Mouse (Mus musculus) adrenal gland, adult 2 months (tissue): Measurements from ENCODE around the gene Papss1. TPM values are rescaled to one million over a fixed set of nuclear protein-coding genes. Genes with fewer than 3 reads are reported as not detected.
"Not testable (repeated sequence)": the region's sequence is repeated elsewhere in the genome, so short reads cannot be mapped to it uniquely, and the experiment has no call there.

Experiments
- DNase-seq: peaks from one replicate; pipeline ENCODE4 v3.0.0; 2021
- long read RNA-seq: library from polyadenylated mRNA; stranded (forward); transcript quantifications from one replicate; pipeline ENCODE4 v2.0.0, GENCODE M21; 2021
- polyA plus RNA-seq: library from polyadenylated mRNA; depleted of rRNA; stranded (reverse); fragments of >200 nt; gene quantifications from 2 replicates; pipeline ENCODE4 v1.2.3, GENCODE M21; 2012; rRNA removed
- total RNA-seq, 2 experiments: library from RNA; stranded (reverse); gene quantifications; 2 replicates each; pipeline ENCODE4 v1.2.3; 2021

Papss1 gene
- total RNA-seq (10 to 100 TPM; 47.6 to 66.8 TPM), polyA plus RNA-seq (17.0 and 19.2 TPM in 2 replicates)
- long read RNA-seq, transcript Papss1-201 (12 exons, 2,600 nt), result major isoform, 66 of 83 reads
- long read RNA-seq, transcript Papss1-205 (13 exons, 2,648 nt), result minor isoform, 9 of 83 reads
- long read RNA-seq, partial matches to known transcripts, result 2 of 83 reads
- long read RNA-seq, other reads (novel, unspliced or antisense), result 6 of 83 reads

GRCm38 (mm10) chr3:131564430-131565256, at the start of gene Papss1:
TSS of gene Papss1 (plus strand) at chr3:131564768.
- DNase-seq, result peak; percentile 100

- no peak for DNase-seq
Observed at GRCm38 (mm10) chr3:131516332-131516999, 48.1 kb upstream of the Papss1 start.

- no peak for DNase-seq
Observed at GRCm38 (mm10) chr3:131517756-131518155, 46.8 kb upstream of the Papss1 start.

DNA sequence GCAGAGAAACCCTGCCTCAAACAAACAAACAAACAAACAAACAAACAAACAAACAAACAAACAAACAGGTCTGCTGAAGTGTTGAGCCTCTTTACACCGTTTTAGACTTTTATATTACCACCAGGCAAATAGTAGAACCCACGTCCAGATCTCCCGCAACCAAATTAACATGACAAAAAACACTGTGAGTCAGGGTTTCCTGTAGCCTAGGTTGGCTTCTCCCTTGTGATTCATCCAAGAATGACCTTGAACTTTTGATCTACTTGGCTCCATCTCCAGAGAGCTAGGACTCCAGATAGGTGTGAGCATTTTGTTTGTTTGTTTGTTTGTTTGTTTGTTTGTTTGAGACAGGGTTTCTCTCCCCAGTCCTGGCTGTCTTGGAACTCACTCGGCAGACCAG, 43.4 kb upstream of the Papss1 start:
- peak; percentile 6 for DNase-seq

DNA sequence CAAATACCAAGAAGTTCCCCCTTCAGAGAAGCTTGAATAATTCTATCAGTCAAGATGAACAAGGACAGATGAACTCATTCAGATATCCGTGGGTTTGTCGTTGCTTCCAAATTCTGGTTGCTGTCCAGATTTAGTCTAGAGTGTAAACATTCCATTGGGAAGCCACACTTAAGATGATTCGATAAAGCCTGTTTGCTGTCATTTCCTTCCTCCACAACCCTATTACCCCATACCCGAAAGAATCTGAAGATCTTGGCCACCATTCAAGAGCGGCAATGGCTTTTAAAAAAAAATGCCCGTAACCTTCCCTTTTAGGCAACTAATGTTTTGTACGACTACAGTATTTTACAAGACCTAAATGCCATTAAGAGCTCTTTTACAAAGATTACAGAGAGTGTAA, 42.3 kb upstream of the Papss1 start:
- peak; percentile 9 for DNase-seq

DNA sequence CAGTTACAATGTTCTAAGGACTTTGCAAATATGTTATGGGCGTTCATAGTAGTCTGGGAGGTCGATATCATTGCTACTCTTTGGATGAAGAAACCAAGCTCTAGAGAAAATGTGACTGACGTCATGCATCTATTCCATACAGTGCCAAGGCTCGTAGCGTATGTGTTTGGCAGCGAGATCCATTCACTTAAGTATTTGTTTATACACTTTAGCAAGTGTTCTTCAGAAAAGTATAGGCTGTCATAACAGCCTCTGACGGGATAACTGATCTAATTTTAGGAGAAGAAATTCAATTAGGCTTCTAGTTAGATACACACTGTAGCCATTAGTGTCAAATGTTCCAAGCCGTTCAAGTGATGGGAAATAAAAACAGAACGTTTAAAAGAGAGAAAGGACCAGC, 40.8 kb upstream of the Papss1 start:
- no peak for DNase-seq

GRCm38 (mm10) chr3:131524210-131524609, 40.4 kb upstream of the Papss1 start:
- no peak for DNase-seq

DNA sequence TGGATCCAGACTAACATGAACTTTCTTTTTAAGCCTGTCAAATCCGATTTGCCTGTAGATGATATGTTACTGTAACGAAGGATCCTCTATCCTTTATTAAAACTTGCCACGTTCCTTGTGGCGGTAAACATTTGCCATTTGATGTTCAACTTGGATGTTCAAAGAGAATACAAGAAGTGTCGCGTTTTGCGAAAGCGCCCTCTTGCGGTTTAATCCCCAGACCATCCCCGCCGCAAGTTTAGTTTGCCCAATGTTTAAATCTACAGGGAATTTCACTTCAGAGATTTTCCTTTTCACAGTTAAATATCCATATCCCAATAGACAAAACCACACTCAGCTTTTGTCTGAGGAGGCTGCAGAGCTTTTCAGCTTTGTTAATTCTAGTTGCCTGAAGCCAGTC, 39.8 kb upstream of the Papss1 start:
- peak; percentile 32 for DNase-seq

DNA sequence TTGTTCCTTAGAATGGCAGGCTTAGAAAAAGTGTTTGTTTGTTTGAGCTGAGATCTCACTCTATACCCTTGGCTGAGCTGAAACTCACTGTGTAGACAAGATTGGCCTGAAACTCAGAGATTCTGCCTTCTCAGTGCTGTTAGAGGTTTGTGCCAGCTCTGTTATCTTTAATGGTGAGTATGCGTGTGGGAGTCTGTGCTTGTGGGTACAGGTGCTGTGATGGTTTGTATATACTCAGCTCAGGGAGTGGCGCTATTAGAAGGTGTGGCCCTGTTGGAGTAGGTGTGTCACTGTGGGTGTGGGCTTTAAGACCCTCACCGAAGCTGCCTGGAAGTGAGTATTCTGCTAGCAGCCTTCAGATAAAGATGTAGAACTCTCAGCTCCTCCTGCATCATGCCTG, 39.3 kb upstream of the Papss1 start:
- no peak for DNase-seq

GRCm38 (mm10) chr3:131541244-131541942, 23.2 kb upstream of the Papss1 start:
- no peak for DNase-seq

- DNase-seq, result not testable (repeated sequence)
Observed at GRCm38 (mm10) chr3:131547562-131547961, 17.0 kb upstream of the Papss1 start.

DNA sequence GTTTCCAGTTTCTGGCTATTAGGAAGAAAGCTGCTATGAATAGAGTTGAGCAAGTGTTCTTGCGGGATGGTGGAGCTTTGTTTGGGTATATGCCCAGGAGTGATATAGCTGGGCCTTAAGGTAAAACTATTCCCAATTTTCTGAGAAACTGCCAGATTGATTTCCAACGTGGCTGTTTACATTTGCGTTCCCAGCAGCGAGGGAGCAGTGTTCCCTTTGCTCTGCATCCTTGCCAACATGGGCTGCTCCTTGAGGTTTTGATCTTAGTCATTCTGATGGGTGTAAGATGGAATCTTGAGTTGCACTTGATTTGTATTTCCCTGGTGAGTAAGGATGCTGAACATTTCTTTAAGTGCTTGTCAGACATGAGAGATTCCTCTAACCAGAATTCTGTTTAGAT, 14.5 kb upstream of the Papss1 start:
- no peak for DNase-seq

DNA sequence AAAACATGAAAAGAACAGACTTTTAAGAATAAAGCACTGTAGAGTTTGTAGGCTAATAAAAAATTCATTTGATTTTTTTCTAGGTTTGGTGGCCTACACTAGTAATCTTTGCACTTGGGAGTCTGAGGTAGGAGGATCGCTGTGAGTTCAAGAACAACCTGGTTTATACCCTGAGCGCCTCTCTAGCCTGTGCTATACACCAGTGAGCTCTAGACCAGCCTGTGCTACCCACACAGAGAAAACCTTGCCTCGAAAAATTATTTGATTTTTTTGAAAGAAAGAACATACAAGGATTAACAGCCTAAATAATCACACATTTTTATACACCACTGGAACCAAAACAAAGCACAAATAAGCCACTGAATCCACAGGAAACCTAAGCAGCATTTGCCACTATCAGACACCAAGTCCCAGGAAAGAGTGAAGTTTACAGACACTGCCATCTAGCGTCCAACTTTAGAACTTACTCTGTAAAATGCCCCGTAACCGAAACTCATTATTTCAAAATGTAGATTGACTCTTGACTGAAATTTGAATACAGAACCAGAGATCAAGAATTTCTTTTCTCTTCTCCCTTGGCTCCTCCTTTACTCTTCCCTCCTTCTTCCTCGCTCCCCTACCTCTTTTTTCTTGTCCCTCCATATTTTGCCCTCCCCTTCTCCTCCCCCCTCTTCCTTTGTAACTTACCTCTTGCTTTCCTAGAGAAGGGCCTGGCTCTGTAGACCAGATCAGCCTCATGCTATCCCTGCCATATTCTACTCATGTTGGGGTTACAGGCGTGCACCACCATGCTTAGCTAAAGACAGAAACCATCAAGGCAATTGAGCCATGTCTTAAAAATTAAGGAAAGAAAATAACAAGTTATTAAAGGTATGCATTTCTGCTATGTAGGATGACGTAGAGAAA, 12.0 kb upstream of the Papss1 start:
- peak; percentile 32 for DNase-seq

GRCm38 (mm10) chr3:131555771-131556170, 8.8 kb upstream of the Papss1 start:
- DNase-seq, result no peak

DNA sequence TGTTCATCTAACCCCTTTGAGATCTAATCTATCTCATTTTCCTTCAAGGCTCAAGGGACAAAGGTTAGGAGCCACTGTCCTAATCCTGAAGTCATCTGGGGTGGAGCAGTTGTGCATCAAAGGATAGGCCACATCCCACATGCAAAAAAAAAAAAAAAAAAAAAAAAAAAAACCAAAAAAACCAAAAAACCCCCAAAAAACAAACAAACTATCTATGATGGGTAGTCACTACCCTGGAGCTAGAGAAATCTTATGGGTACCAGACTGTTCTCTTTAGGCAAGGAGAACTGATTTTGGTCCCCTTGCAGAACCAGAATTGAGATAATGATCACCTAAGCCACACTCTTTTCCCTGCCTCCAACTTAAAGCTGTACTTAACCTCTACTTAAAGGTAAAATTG, 3.0 kb upstream of the Papss1 start:
- DNase-seq, result no peak

GRCm38 (mm10) chr3:131565257-131565610, 666 bp downstream of the Papss1 start:
- no peak for DNase-seq

- DNase-seq, result no peak
Observed at GRCm38 (mm10) chr3:131566281-131566680, 1.7 kb downstream of the Papss1 start.

GRCm38 (mm10) chr3:131570506-131570905, 5.9 kb downstream of the Papss1 start:
- DNase-seq, result no peak

GRCm38 (mm10) chr3:131573555-131573954, 9.0 kb downstream of the Papss1 start:
- no peak for DNase-seq

GRCm38 (mm10) chr3:131578434-131579104, 14.0 kb downstream of the Papss1 start:
- DNase-seq, result no peak

GRCm38 (mm10) chr3:131580040-131580439, 15.5 kb downstream of the Papss1 start:
- peak; percentile 73 for DNase-seq
